Mouse (Mus musculus) cerebellum, postnatal 10 days (tissue): ENCODE results near the gene Nif3l1.

Source experiments
- DNase-seq, 2 experiments: peaks; one replicate each; pipeline ENCODE4 v3.0.0; 2021; ENCODE audit warnings: mixed read lengths in 2 of 2

Gene Nif3l1

GRCm38 (mm10) chr1:58445143-58445722 lies at the start of gene Nif3l1, which contains the start of gene Ppil3:
Gene Nif3l1, plus strand, starts transcription at chr1:58445151.
Gene Ppil3, minus strand, starts transcription at chr1:58445486.
- DNase-seq = peak; percentile 85 to 86

- no peak for DNase-seq
Observed at GRCm38 (mm10) chr1:58395341-58395740, 49.6 kb upstream of the Nif3l1 start.

GRCm38 (mm10) chr1:58396179-58396578 lies 48.8 kb upstream of the Nif3l1 start:
- DNase-seq = no peak

DNA sequence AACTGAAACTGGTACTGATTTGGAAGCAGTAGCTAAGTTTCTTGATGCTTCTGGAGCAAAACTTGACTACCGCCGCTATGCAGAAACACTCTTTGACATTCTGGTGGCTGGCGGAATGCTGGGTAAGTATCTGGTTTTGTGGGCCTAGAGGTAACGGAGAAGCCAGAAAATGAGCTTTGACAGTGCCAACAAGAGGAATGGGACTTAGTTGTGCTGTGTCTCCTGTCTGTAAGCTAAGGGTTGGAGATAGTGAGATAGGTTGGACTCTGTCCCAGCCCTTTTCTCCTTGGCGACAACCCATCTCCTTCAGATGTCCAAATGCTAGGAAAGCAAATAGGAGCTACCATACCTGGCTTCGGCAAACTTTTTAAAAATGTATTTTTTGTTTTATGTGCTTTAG lies 47.2 kb upstream of the Nif3l1 start:
- no peak for DNase-seq

- no peak for DNase-seq
Observed at GRCm38 (mm10) chr1:58401396-58401795, 43.6 kb upstream of the Nif3l1 start.

- no peak for DNase-seq
Observed at GRCm38 (mm10) chr1:58403745-58404144, 41.2 kb upstream of the Nif3l1 start.

DNA sequence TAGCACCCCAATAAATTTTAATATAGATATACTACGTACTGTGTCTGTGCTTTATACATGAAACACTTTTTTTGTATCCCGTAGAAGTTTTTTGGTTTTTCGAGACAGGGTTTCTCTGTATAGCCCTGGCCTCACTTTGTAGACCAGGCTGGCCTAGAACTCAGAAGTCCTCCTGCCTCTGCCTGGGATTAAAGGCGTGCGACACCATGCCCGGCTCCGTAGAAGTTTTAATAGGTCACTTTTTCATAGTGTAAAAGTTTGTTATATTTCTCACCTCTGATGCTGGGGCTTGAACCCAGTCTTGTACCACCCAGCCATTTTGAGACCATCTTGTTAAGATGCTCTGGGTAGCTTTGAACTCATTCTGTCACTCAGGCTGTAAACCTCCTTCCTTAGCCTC lies 37.6 kb upstream of the Nif3l1 start:
- DNase-seq = no peak

GRCm38 (mm10) chr1:58408141-58408540 lies 36.8 kb upstream of the Nif3l1 start:
- no peak for DNase-seq

- no peak for DNase-seq
Observed at GRCm38 (mm10) chr1:58409553-58410197, 35.3 kb upstream of the Nif3l1 start.

- no peak for DNase-seq
Observed at GRCm38 (mm10) chr1:58410198-58410588, 34.8 kb upstream of the Nif3l1 start.

DNA sequence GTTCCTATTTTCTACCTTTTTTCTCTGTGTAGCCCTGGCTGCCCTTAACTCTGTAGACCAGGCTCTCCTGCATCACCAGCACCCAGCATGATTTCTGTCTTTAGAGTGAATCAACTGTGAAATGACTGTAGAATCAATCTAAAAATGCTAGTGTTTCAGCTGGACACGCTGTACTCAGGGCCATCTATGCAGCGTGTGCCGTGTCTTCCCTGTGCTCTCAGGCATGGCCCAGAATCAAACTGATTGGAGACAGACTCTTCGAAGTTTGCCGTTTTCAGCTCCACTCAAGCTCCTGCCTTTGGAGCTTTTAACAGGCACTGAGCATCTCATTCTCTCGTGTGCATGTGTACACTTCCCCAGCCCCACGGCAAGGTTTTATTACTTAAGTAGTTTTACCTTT lies 34.2 kb upstream of the Nif3l1 start:
- no peak for DNase-seq

DNA sequence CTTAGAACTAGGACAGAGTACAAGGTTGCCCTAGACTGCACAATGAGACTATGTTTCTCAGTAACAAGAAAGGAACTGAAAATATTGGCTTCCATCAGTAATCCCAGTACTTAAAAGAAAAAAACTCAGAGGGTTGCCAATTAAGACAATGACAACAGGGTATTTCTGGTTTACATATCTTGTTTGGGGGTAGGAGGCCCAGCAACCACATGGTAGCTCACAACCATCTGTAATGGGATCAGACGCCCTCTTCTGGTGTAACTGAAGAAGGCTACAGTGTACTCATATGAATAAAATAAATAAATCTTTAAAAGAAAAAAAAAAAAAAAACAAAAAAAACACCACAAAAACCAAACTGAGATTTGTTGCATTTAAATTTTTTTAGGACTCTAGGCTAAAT lies 29.5 kb upstream of the Nif3l1 start:
- DNase-seq = no peak

DNA sequence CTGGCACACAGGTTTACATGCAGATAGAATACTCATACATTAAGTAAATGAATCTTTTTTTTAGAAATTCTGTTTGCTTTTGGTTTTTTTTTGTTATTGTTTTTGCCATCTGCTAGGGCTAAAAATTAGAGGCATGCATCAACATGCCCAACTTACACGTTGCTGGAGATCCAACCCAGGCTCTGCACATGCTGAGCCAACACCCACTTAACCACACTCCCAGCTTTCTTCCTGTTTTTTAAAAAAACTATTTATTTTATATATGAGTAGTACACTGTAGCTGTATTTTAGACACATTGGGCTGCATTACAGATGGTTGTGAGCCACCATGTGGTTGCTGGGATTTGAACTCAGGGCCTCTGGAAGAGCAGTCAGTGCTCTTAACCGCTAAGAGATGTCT lies 28.9 kb upstream of the Nif3l1 start:
- DNase-seq = no peak

GRCm38 (mm10) chr1:58420032-58420431 lies 24.9 kb upstream of the Nif3l1 start:
- DNase-seq = no peak

DNA sequence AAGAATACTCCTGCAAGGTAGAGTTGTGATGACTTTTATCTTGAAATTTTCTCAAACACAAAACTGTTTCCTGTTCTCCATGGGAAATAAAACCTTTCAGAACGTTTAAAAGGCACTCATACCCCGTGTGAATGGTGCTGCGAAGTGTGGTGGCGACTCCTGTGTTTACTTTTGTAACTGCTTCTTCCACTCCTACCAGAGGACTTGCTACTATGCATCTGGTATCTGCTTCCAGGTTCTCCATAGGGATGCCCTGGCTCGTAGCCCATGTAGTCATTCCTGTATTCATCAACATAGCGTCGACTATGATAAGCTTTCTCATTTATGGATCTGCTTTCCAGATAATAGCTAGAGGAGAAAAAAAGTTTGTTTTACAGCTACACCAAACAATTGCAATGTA lies 24.0 kb upstream of the Nif3l1 start:
- DNase-seq = peak; percentile 75 to 81

DNA sequence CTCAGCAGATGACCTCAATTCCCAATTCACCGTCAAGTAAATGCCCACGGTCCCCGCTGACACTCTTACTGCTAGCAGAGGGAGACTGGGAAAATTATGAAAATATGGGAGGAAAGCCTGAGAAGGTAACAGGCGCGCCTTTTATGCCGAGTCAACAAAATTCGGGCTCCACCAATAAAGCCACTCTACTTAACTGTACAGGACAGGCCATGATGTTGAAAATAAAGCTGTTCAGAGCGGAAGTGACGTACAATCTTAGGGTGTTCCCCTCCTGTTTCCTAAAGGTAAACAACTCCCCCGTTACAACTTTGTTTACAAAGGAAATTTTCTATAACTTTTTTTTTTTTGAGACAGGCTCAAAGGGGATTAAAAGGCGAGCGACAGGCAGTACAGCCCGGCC lies 22.1 kb upstream of the Nif3l1 start:
- peak; percentile 21 to 65 for DNase-seq

DNA sequence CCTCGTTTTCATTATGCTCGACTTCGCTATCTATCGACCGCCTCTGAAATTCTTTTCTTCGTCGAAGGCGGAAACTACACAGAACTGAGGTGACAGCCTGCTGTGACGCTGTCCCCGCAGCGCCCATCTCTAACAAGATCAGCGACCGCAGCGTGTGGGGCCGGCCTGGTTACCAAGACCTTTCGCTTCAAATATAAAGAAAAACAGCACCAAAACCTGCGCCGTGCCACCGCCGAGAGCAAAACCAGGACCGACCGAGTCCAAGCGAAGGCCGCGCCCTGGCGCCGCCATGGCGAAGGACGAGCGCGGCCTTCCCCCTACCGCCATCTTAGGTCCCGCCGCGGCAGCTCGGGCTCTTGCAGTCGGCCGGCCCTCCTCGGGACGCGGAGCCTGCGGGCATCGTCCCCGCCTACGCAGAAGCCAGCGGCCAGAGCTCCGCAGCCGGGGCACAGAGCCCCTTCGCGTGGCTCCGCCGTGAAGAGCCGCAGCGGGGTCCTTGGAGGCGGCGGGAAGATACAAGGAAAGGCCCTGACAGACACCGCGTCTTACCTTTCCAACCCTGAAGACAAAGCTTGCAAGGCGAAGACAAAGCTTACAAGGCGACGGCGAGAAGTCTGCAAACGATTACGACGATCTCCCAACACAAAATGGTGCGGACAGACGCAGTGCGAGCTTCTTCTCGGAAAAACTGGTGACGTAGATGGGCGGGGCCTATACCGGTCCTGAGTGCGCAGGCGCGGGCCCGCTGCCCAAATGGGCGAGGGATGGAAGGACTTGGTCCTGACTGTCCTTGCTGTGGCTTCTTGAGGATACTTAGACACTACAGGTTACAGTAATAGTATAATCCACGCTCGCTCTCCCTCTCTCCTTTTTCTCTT lies 21.3 kb upstream of the Nif3l1 start, which contains the start of gene Clk1:
Clk1 (minus strand) TSS at position 696 of the 878 bp plus-strand sequence.
- peak; percentile 99 for DNase-seq

- peak in 1 of 2 experiments; percentile 18 for DNase-seq
Observed at GRCm38 (mm10) chr1:58424551-58424950, 20.4 kb upstream of the Nif3l1 start.

- DNase-seq = no peak
Observed at GRCm38 (mm10) chr1:58444691-58445090, 260 bp upstream of the Nif3l1 start.

- no peak for DNase-seq
Observed at GRCm38 (mm10) chr1:58445861-58446260, 910 bp downstream of the Nif3l1 start.

DNA sequence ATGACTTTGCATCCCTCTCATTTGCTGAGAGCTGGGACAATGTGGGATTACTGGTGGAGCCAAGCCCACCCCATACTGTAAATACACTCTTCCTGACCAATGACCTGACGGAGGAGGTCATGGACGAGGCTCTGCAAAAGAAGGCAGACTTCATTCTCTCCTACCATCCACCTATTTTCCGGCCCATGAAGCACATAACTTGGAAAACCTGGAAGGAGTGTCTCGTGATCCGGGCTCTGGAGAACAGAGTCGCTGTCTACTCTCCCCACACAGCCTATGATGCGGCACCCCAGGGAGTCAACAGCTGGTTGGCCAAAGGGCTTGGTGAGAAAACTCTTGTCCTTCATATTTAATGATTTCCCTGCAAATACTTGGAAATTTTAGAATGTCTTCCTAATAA lies 2.8 kb downstream of the Nif3l1 start:
- DNase-seq = no peak

- DNase-seq = no peak
Observed at GRCm38 (mm10) chr1:58448396-58448795, 3.4 kb downstream of the Nif3l1 start.

- DNase-seq = no peak
Observed at GRCm38 (mm10) chr1:58454316-58454715, 9.4 kb downstream of the Nif3l1 start.

DNA sequence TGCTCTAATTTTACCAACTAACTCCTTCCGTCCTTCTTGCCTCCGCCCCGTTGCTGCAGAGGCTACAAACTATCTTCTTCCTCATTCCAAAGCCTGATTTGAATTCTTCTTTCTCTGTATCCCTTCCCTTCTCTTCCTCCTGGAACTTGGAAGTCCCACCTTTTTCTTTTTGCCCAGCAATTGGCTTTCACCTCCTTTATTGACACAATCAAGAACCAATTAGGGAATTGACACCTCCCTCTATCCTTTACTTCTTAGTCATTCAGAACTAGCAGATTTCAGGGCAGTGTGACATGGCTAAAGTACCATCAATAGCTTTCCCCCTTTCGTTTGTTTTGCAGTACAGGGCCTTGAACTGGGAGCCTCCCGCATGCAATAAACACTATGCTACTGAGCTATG lies 13.2 kb downstream of the Nif3l1 start:
- no peak for DNase-seq
